ENCODE assay signal across 8 mouse cellular contexts in genomic region chr19:10018527-10018818, GRCm38 (mm10). TPM values are rescaled to one million over a fixed set of nuclear protein-coding genes. Genes with fewer than 3 reads are reported as not detected.
DNase-seq lines count a peak whose midpoint lies in the region; ATAC-seq and TF ChIP-seq lines count a peak whose summit lies in the region.

No protein-coding gene starts in this region.

- TF ChIP-seq CTCF in heart, adult 2 months (IDR thresholded peaks at IDR 0.05), result no peak
- no peak for TF ChIP-seq CTCF in thymus, adult 2 months (IDR thresholded peaks at IDR 0.05; ENCODE audit: borderline replicate concordance, control insufficient read depth, extremely low read depth, insufficient read depth, low read length, poor library complexity)

- DNase-seq in heart, adult 2 months, result no peak
- DNase-seq in heart, adult 9 months (ENCODE audit: low spot score in 2 of 2), result no peak
- no peak for DNase-seq in thymus, adult 2 months
- DNase-seq in thymus, postnatal 14 days, result no peak
- no peak for DNase-seq in liver, embryonic 13.5 days
- no peak for DNase-seq in retina, embryonic 14.5 days (ENCODE audit: low spot score)
- no peak for DNase-seq in adrenal gland, adult (ENCODE audit: inconsistent age in 2 of 2, low spot score in 1 of 2)
- DNase-seq in testis, postnatal 14 days (ENCODE audit: low spot score), result no peak

- no peaks in the 10 kb centered on the region for H3K9me3 ChIP-seq in liver, embryonic 13.5 days (replicated peaks)

- H3K4me2 ChIP-seq in liver, embryonic 13.5 days, result peak overlapping the region; percentile 98

- 1% methylated on average over 3 of the region's 3 CpGs for WGBS in heart, adult 2 months
- WGBS in thymus, adult 2 months, result 4% methylated on average over 3 of the region's 3 CpGs
- 6% methylated on average over 3 of the region's 3 CpGs for WGBS in liver, embryonic 13.5 days (ENCODE audit: insufficient replicate concordance)

- H3K36me3 ChIP-seq in heart, adult 2 months (ENCODE audit: control insufficient read depth, insufficient read depth, low read length), result no peaks in the 10 kb centered on the region
- no peaks in the 10 kb centered on the region for H3K36me3 ChIP-seq in thymus, adult 2 months (ENCODE audit: control insufficient read depth, insufficient read depth, low read length)
- H3K36me3 ChIP-seq in liver, embryonic 13.5 days, result peaks cover 58% of the 10 kb centered on the region

- H3K4me3 ChIP-seq in heart, adult 2 months, result peak overlapping the region; percentile 60
- H3K4me3 ChIP-seq in thymus, adult 2 months (ENCODE audit: control insufficient read depth, insufficient read depth, low read length), result peak overlapping the region; percentile 25
- H3K4me3 ChIP-seq in liver, embryonic 13.5 days (replicated peaks), result peak overlapping the region; percentile 82

- ATAC-seq in liver, embryonic 13.5 days (ENCODE audit: low read depth), result no peak

- no peak for TF ChIP-seq POLR2A in heart, adult 2 months (IDR thresholded peaks at IDR 0.05; ENCODE audit: insufficient read depth, low read depth, low read length)
- TF ChIP-seq POLR2A in thymus, adult 2 months (IDR thresholded peaks at IDR 0.05; ENCODE audit: control insufficient read depth, extremely low read depth, insufficient read depth, low read length, poor library complexity), result no peak

- peak overlapping the region; percentile 62 for H3K27ac ChIP-seq in heart, adult 2 months
- no peak overlapping the region for H3K27ac ChIP-seq in thymus, adult 2 months (ENCODE audit: control insufficient read depth, insufficient read depth, low read length)
- peak overlapping the region; percentile 99 for H3K27ac ChIP-seq in liver, embryonic 13.5 days

- no peaks in the 10 kb centered on the region for H3K27me3 ChIP-seq in heart, adult 2 months (ENCODE audit: control insufficient read depth, insufficient read depth, low read length)
- no peaks in the 10 kb centered on the region for H3K27me3 ChIP-seq in thymus, adult 2 months (ENCODE audit: control insufficient read depth, insufficient read depth, low read length)
- no peaks in the 10 kb centered on the region for H3K27me3 ChIP-seq in liver, embryonic 13.5 days

- intact Hi-C loops in heart, adult 2 months (cut with DNase I), result no loop called here

- peaks cover 15% of the 10 kb centered on the region for H3K4me1 ChIP-seq in heart, adult 2 months (ENCODE audit: control insufficient read depth, insufficient read depth, low read length)
- H3K4me1 ChIP-seq in thymus, adult 2 months (replicated peaks; ENCODE audit: control insufficient read depth, insufficient read depth, low read length), result peaks cover 12% of the 10 kb centered on the region
- peaks cover 91% of the 10 kb centered on the region for H3K4me1 ChIP-seq in liver, embryonic 13.5 days (replicated peaks)

- no peak for TF ChIP-seq EP300 in heart, adult 2 months (IDR thresholded peaks at IDR 0.05; ENCODE audit: insufficient read depth, low read depth, low read length)

- H3K79me2 ChIP-seq in heart, adult 2 months (replicated peaks; ENCODE audit: control insufficient read depth, insufficient read depth, low read length), result no peaks in the 10 kb centered on the region

- peak overlapping the region; percentile 89 for H3K9ac ChIP-seq in heart, adult 2 months (ENCODE audit: low read depth, low read length)
- peak overlapping the region; percentile 95 for H3K9ac ChIP-seq in liver, embryonic 13.5 days

RNA-seq across cellular contexts. Expression of gene Rab3il1, which starts 17.0 kb away (rescaled TPM):
- 1 to 10 TPM; 5.9 to 6.5 TPM for total RNA-seq in heart, adult 2 months (2021)
- 11.1 and 14.2 TPM in 2 replicates for polyA plus RNA-seq in heart, adult 2 months (2012; rRNA removed)
- polyA plus RNA-seq in thymus, adult 2 months (2012; rRNA removed), result 12.8 and 15.7 TPM in 2 replicates
- polyA plus RNA-seq in liver, embryonic 13.5 days (2015; fragmentation: Nextera tagmentation; extraction: Ambion mirVana), result 196 and 207 TPM in 2 replicates

RNA-seq across cellular contexts. Expression of gene Best1, which starts 17.0 kb away (rescaled TPM):
- total RNA-seq in heart, adult 2 months (2021), result under 1 TPM; 0.10 to 0.11 TPM
- polyA plus RNA-seq in heart, adult 2 months (2012; rRNA removed), result 0.45 and 0.47 TPM in 2 replicates
- 0.31 and 0.33 TPM in 2 replicates for polyA plus RNA-seq in thymus, adult 2 months (2012; rRNA removed)
- polyA plus RNA-seq in liver, embryonic 13.5 days (2015; fragmentation: Nextera tagmentation; extraction: Ambion mirVana), result 0.17 and 0.20 TPM in 2 replicates

RNA-seq across cellular contexts. Expression of gene Fads3, which starts 22.9 kb away (rescaled TPM):
- 10 to 100 TPM; 29.7 to 33.7 TPM for total RNA-seq in heart, adult 2 months (2021)
- polyA plus RNA-seq in heart, adult 2 months (2012; rRNA removed), result 104 and 135 TPM in 2 replicates
- polyA plus RNA-seq in thymus, adult 2 months (2012; rRNA removed), result 13.6 and 19.9 TPM in 2 replicates
- 5.3 and 7.3 TPM in 2 replicates for polyA plus RNA-seq in liver, embryonic 13.5 days (2015; fragmentation: Nextera tagmentation; extraction: Ambion mirVana)

RNA-seq across cellular contexts. Expression of gene Fth1, which starts 38.1 kb away (rescaled TPM):
- total RNA-seq in heart, adult 2 months (2021), result 1,000 to 10,000 TPM; 2,956 to 3,430 TPM
- polyA plus RNA-seq in heart, adult 2 months (2012; rRNA removed), result 2,611 and 2,797 TPM in 2 replicates
- polyA plus RNA-seq in thymus, adult 2 months (2012; rRNA removed), result 2,238 and 2,885 TPM in 2 replicates
- 5,062 and 5,153 TPM in 2 replicates for polyA plus RNA-seq in liver, embryonic 13.5 days (2015; fragmentation: Nextera tagmentation; extraction: Ambion mirVana)

Comparison
In these comparisons a context has a peak if more than half of its experiments do, and no peak if none do; other contexts are left out.
1. H3K4me3 ChIP-seq: peak in every context shown above with its lines; median percentile 82 in liver, embryonic 13.5 days; 60 in heart, adult 2 months; 25 in thymus, adult 2 months.
2. RNA of gene Rab3il1, which starts 17.0 kb away (polyA plus RNA-seq): 196 to 207 TPM in liver, embryonic 13.5 days; 12.8 to 15.7 TPM in thymus, adult 2 months and 11.1 to 14.2 TPM in heart, adult 2 months; every median in the first group is over 10 times any median in the second.